Mouse (Mus musculus) heart, embryonic 15.5 days (tissue): Measurements from ENCODE around the gene Mest. TPM values are rescaled to one million over a fixed set of nuclear protein-coding genes. Genes with fewer than 3 reads are reported as not detected.

Experiments
- ATAC-seq: fragments of 200-750 bp; cut with Nextera tagmentation; replicated peaks from 2 replicates; pipeline ENCODE4 v1.8.0; 2017; ENCODE audit warnings: low read depth, moderate TSS enrichment; ENCODE audit not compliant: insufficient number of reproducible peaks, insufficient read depth, low FRiP score
- H3K27ac ChIP-seq: fragments of 300-500 bp; sonication (generic); 2 replicates; pipeline ENCODE4 v1.5.1; 2015; ENCODE audit warnings: mild to moderate bottlenecking, inconsistent platforms
- H3K27me3 ChIP-seq: fragments of 300-500 bp; sonication (generic); 2 replicates; pipeline ENCODE4 v1.6.1; 2015; ENCODE audit warnings: inconsistent platforms
- H3K36me3 ChIP-seq: fragments of 300-500 bp; sonication (generic); 2 replicates; pipeline ENCODE4 v1.6.1; 2015; ENCODE audit warnings: mild to moderate bottlenecking, inconsistent platforms
- H3K4me1 ChIP-seq: fragments of 300-500 bp; sonication (generic); replicated peaks from 2 replicates; pipeline ENCODE4 v1.6.1; 2015; ENCODE audit warnings: inconsistent platforms
- H3K4me2 ChIP-seq: fragments of 300-500 bp; sonication (generic); 2 replicates; pipeline ENCODE4 v1.6.1; 2015; ENCODE audit warnings: inconsistent platforms, mild to moderate bottlenecking, moderate library complexity
- H3K4me3 ChIP-seq: fragments of 300-500 bp; sonication (generic); 2 replicates; pipeline ENCODE4 v1.5.1; 2015; ENCODE audit warnings: mild to moderate bottlenecking, inconsistent platforms
- H3K9ac ChIP-seq: fragments of 300-500 bp; sonication (generic); 2 replicates; pipeline ENCODE4 v1.6.1; 2015; ENCODE audit warnings: mild to moderate bottlenecking, inconsistent platforms
- H3K9me3 ChIP-seq: fragments of 300-500 bp; sonication (generic); replicated peaks from 2 replicates; pipeline ENCODE4 v1.6.1; 2016; ENCODE audit warnings: inconsistent platforms
- WGBS: fragments of 180-500 bp; shearing (Covaris S2); methylation state at CpG from one replicate; pipeline ENCODE4 v1.1.7; 2015; ENCODE audit warnings: mixed read lengths; 5-methylcytosine and 5-hydroxymethylcytosine counted together
- polyA plus RNA-seq: library from polyadenylated mRNA; unstranded; fragments of >200 nt; fragmentation: Nextera tagmentation; extraction: Ambion mirVana; gene quantifications from 2 replicates; pipeline ENCODE4 v1.2.1, GENCODE M21; 2015

Mest gene
- polyA plus RNA-seq, 1 experiment from 2014 or later, result 1,527 TPM

DNA sequence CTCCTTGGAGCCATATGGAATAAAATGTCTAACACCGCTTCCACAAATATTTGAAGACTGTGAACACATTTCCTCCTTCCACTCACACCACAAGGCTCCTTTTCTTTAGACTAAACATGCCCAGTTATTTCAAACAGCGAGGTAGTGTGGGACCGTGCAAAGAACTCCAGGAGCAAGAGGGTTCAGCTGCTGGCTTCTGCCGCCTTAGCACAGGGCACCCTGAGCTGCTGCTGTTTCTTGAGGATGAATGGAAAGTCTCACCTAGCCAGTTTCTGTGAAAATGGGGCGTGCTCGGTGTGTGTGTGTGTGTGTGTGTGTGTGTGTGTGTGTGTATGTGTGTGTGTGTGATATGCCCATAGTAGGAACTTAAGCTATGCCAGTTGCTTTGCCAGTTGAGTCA lies 11.1 kb downstream of the Mest start:
- H3K4me3 ChIP-seq, result no peak overlapping the region
- H3K4me2 ChIP-seq, result no peak overlapping the region
- peak overlapping the region; percentile 84; the same call in 1 of the 2 replicates for H3K27ac ChIP-seq
- H3K9ac ChIP-seq, result no peak overlapping the region
- H3K27me3 ChIP-seq, result no peaks in the 10 kb centered on the region
- no peaks in the 10 kb centered on the region for H3K36me3 ChIP-seq
- 76% methylated on average over 6 of the region's 6 CpGs for whole genome bisulfite sequencing
- H3K4me1 ChIP-seq, result peaks cover 4% of the 10 kb centered on the region; the same call in 1 of the 2 replicates
- peaks cover 22% of the 10 kb centered on the region for H3K9me3 ChIP-seq
- ATAC-seq, result no peak

DNA sequence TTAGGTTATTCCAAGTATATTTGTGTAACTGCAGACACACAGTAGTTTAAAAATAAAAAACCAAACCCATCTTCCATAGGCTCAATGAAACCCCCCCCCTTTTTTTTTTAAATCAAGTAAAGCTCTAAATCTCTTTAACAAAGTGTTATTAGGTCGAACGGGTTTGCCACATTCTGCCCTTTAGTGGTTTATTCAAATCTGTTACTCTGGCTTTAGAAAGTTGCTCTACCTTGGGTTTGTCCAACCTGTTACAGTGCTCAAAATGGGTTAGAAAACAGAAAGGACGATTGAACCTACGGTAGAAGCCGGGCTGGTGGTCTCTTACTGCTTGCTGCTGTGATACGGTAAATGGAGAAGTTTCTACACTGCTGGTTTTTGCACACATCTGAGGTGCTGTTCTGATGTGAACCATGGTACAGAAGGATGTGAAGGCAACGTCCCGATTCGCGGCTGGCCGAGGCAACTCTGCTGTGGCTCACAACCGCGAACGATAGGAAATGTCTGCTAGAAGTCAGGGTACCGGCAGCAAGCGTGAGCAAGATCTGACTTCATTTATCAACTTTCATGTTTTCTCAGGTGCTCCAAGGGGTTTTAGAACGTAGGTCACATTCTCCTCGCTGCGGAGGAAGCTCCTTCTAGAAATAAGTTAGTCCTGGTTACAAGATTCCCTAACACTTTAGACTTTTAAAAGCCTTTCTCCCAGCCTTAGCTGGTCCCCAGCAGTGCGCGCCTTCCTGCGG lies 11.8 kb downstream of the Mest start:
- Histone ChIP-seq H3K27ac (peak overlapping the region; percentile 84), H3K9me3 (peaks cover 22% of the 10 kb centered on the region), H3K4me1 (peaks cover 4% of the 10 kb centered on the region; the same call in 1 of the 2 replicates), H3K4me2 (peak overlapping the region; percentile 69), H3K4me3 (peak overlapping the region; percentile 28), H3K27me3 (no peaks in the 10 kb centered on the region), H3K9ac (peak overlapping the region; percentile 36; the same call in 1 of the 2 replicates), H3K36me3 (no peaks in the 10 kb centered on the region)
- no peak for ATAC-seq
- WGBS, result 47% methylated on average over 22 of the region's 22 CpGs

DNA sequence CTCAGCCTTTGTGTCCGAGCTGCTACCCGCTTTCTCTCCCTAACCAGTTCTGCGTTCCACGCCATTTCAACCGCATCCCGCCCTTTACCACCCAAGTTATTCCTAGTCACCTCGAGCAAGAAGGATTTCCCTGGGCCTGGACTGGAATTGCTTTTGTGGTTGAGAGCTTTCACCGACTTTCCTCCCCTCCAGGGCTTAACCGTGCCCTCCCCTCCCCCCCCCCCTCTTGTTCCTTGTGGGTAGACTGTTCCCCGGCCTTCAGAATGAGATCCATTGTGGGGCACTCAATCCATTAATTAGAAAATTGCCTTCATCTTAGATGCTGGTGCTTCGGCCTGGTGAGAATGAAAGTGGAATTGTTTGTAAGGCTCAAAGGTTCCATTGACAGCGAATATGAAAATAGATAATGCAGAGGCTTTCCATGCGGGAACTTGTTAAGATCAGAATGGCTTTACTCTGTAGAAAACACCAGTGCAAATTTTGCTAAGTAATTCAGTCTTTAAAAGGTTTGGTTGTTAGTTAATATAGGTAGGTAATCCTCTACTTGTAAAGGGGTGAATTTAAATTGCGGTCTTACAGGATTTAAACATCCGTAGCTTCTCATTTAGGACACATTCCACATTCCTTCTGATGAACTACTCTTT lies 12.5 kb downstream of the Mest start:
- peaks cover 22% of the 10 kb centered on the region for H3K9me3 ChIP-seq
- H3K27ac ChIP-seq, result peak overlapping the region; percentile 84
- H3K4me1 ChIP-seq, result peaks cover 6% of the 10 kb centered on the region; the same call in 1 of the 2 replicates
- peak overlapping the region; percentile 36; the same call in 1 of the 2 replicates for H3K9ac ChIP-seq
- 55% methylated on average over 15 of the region's 15 CpGs for WGBS
- peak overlapping the region; percentile 70 for H3K4me3 ChIP-seq
- H3K4me2 ChIP-seq, result peak overlapping the region; percentile 69
- peaks cover 4% of the 10 kb centered on the region; the same call in 1 of the 2 replicates for H3K36me3 ChIP-seq
- H3K27me3 ChIP-seq, result no peaks in the 10 kb centered on the region
- ATAC-seq, result no peak

DNA sequence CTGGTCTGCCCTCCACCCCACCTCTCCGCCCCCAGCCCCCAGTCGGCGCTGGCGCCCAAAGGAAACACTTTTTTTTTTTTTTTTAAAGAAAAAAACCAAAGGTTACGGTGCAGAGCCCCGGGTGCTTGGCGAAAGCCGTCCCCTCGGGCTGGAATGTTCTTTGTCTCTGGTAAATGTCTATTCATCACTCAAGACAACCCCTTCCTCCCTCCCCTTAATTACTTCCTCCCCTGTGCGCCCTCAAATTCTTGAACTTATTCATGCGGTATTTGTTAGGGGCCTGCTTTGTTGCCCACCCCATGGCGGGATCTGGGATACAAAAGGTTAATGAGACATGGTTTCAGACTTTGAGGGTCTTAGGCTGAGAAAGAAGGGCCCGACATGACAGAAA lies 13.0 kb downstream of the Mest start:
- WGBS, result 55% methylated on average over 13 of the region's 13 CpGs
- Histone ChIP-seq H3K27ac (peak overlapping the region; percentile 84), H3K4me3 (peak overlapping the region; percentile 70), H3K9me3 (peaks cover 22% of the 10 kb centered on the region), H3K9ac (no peak overlapping the region), H3K36me3 (peaks cover 4% of the 10 kb centered on the region; the same call in 1 of the 2 replicates), H3K4me1 (peaks cover 6% of the 10 kb centered on the region; the same call in 1 of the 2 replicates), H3K27me3 (no peaks in the 10 kb centered on the region), H3K4me2 (peak overlapping the region; percentile 69)
- no peak for ATAC-seq

DNA sequence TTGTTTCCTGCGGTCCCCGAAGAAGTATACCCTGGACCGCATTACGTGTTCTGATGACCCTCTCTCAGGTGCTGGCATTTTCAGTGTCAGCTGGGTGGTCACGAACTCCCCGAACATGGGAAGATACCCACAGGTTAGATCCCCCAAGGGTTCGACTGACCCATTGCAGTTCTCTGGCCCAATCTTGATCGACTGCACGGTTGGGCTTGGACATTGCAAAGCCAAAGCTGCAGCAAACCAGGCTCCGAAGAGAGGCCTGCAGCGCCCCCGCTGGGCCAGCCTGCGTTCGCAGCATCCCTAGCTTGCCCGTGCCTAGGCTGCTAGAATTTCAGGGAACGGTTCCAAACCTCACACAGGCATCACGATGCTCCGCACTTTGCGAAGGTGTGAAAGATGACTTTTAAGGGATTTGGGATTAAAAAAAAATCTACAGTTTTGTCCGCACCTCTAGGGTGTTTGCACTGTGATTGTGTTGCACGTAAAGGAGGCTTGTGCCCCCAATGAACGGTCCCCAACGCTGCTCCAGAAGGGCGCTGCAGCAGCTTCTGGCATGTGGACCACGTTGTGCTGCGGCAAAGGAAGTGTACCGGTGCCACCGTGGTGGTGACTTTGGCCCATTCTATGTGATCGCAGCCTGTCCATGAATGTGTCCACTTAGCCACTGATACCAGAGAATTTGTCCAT lies 13.7 kb downstream of the Mest start:
- Histone ChIP-seq H3K27ac (peak overlapping the region; percentile 84), H3K27me3 (no peaks in the 10 kb centered on the region), H3K4me3 (peak overlapping the region; percentile 70), H3K9ac (peak overlapping the region; percentile 47; the same call in 1 of the 2 replicates), H3K4me1 (peaks cover 6% of the 10 kb centered on the region; the same call in 1 of the 2 replicates), H3K4me2 (peak overlapping the region; percentile 69), H3K9me3 (peaks cover 22% of the 10 kb centered on the region), H3K36me3 (peaks cover 6% of the 10 kb centered on the region)
- peak; percentile 75 for ATAC-seq
- 56% methylated on average over 29 of the region's 29 CpGs for WGBS

DNA sequence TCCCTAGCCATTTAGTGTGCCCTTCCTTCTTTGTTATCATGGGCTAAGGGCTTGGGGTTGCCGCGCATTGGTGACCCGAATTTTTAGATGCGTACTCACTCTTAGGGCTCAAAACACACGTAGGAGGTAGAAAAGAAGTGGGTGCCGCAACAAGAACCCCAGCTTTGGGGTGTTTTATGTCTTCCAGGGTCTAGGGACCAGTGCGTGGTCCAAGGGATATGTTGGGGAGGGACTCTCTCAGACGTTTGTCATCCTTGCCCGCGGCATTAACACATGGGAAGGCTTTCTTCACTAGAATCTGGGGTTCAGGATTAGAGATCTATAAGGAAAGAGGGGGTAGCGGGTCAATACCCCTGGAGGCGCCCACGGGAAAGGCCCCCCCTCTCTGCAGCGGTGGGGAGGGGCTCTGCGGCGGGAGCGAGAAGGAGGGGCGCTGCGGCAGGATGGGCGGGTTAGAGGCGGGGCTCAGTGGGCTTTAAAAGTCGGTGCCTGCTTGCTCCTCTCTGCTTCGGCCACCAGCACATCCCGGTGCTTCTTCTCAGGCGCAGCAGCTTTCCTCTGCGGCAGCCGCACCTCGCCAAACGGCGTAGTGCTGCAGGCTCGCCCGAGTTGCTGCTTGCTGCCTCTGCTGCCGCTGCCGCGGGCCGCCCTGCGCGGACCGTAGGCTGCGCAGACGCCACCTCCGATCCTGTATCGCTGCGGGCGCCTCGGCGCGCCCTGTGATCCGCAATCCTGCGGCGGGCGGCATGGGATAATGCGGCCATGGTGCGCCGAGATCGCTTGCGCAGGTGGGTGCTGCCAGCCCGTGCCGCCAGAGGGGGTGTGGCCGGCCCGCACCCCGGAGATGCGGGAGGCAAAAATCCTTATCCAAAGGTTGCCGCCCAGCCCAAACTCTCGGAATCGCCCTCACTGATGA lies 14.5 kb downstream of the Mest start:
- Histone ChIP-seq H3K4me1 (peaks cover 6% of the 10 kb centered on the region; the same call in 1 of the 2 replicates), H3K4me3 (peak overlapping the region; percentile 70), H3K27me3 (no peaks in the 10 kb centered on the region), H3K36me3 (peaks cover 14% of the 10 kb centered on the region), H3K9ac (peak overlapping the region; percentile 70), H3K27ac (peak overlapping the region; percentile 84), H3K4me2 (peak overlapping the region; percentile 69), H3K9me3 (peaks cover 22% of the 10 kb centered on the region)
- 42% methylated on average over 65 of the region's 66 CpGs for WGBS
- peak; percentile 67 for ATAC-seq

DNA sequence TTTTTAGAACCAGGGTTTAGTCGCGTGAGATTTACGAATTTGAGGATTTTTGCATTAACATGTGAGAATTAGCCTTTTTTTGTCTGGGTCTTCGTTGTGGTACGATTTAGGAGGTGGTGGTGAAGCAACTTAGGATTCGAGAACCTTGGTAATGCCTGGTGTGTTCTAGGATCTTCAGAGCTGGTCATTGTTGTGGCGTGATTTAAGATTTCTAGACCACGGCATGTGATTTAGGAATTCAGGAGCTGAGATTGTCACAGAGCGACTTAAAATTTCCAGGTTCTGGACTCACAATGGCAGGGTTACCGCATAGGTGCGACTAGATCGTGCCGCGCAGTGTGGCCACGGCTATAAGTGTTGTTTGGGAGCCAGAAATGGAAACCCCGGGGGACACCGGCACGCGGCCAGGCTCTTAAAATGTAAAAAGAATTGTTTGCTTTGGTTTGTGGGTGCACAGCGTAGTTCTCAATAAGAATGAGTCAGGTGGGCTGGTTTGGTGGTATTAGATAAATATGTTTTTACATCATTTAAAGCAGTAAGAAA lies 15.2 kb downstream of the Mest start:
- H3K4me1 ChIP-seq, result peaks cover 6% of the 10 kb centered on the region; the same call in 1 of the 2 replicates
- peak overlapping the region; percentile 70 for H3K9ac ChIP-seq
- 42% methylated on average over 20 of the region's 20 CpGs for WGBS

DNA sequence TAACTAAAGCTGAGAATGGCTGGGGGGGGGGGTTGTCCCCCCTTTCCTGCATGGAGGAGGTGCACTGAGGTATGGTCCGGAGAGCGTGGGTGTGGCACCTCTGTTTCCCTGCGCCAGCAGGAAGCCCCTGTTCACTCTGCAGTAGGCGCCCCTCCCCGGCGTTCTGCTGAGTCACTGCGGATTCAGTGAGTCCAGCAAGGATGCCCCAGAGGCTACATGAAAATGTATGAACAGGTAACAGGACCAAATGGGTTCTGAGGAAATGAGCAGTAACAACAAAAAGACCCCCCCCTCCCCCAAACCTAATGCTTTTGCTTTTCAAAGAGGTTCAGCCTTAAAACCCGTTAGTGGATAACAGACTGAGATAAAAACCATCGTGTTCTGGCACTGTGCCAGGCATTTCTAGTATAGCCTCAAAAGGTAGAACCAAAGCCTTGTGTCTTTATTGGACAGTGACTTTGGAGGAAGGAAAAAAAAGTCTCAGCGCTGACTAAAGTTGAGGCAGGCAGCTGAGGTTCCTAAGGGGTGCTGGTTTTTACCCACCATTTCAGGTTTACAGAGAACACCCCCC lies 15.9 kb downstream of the Mest start:
- peaks cover 6% of the 10 kb centered on the region; the same call in 1 of the 2 replicates for H3K4me1 ChIP-seq
- H3K4me2 ChIP-seq, result peak overlapping the region; percentile 69
- H3K9me3 ChIP-seq, result peaks cover 22% of the 10 kb centered on the region
- peak overlapping the region; percentile 28; the same call in 1 of the 2 replicates for H3K9ac ChIP-seq
- no peaks in the 10 kb centered on the region for H3K27me3 ChIP-seq
- H3K4me3 ChIP-seq, result peak overlapping the region; percentile 70
- ATAC-seq, result no peak
- H3K36me3 ChIP-seq, result peaks cover 25% of the 10 kb centered on the region
- WGBS, result 58% methylated on average over 10 of the region's 10 CpGs
- H3K27ac ChIP-seq, result peak overlapping the region; percentile 84

More for the DNA sequence above, 15.2 kb downstream of the Mest start:
- peak overlapping the region; percentile 70 for H3K4me3 ChIP-seq
- ATAC-seq, result no peak
- H3K27ac ChIP-seq, result peak overlapping the region; percentile 84
- H3K36me3 ChIP-seq, result peaks cover 20% of the 10 kb centered on the region
- H3K4me2 ChIP-seq, result peak overlapping the region; percentile 69
- no peaks in the 10 kb centered on the region for H3K27me3 ChIP-seq
- peaks cover 22% of the 10 kb centered on the region for H3K9me3 ChIP-seq

DNA sequence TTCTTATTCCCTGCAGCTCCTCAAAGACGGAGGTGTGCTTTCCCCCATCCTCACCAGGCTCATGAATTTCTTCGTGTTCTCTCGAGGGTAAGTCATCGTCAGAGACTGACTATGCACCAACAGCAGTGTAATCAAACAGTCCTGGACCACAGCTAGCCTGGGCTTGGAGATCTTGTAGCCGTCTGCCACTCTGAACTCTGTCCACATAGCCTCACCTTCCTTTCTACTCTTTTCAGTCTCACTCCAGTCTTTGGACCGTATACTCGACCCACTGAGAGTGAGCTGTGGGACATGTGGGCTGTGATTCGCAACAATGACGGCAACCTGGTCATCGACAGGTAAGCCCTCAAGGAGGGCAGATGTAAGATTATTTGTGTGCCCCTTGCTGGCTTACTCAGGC lies 21.5 kb downstream of the Mest start:
- H3K9ac ChIP-seq, result no peak overlapping the region
- H3K27me3 ChIP-seq, result no peaks in the 10 kb centered on the region
- no peak overlapping the region for H3K4me2 ChIP-seq
- 0 out of 2 replicates have a peak, but pooled peaks cover 10% of the 10 kb centered on the region for H3K4me1 ChIP-seq
- H3K27ac ChIP-seq, result no peak overlapping the region
- ATAC-seq, result no peak
- WGBS, result 81% methylated on average over 10 of the region's 10 CpGs
- no peaks in the 10 kb centered on the region for H3K9me3 ChIP-seq
- H3K36me3 ChIP-seq, result peaks cover 68% of the 10 kb centered on the region
- no peak overlapping the region for H3K4me3 ChIP-seq

DNA sequence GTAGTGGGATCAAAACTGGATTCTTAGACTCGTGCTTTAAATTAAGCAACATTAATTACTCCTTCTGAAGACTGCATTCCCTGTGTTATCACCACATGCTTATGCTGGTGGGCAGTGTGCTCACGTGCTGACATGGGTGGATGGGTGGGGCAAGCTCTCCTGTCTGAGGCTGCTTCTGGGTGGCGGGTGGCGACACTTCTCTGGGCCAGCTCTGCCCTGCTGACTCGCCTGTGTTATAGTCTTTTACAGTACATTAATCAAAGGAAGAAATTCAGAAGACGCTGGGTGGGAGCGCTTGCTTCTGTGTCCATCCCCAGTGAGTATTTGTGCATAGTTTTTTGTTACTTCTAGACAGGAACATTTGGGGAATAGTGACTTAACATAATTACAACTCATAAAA lies 22.2 kb downstream of the Mest start:
- no peaks in the 10 kb centered on the region for H3K27me3 ChIP-seq
- H3K27ac ChIP-seq, result no peak overlapping the region
- H3K36me3 ChIP-seq, result peaks cover 67% of the 10 kb centered on the region
- WGBS, result 52% methylated on average over 7 of the region's 7 CpGs
- H3K9me3 ChIP-seq, result no peaks in the 10 kb centered on the region
- H3K4me3 ChIP-seq, result no peak overlapping the region
- H3K9ac ChIP-seq, result no peak overlapping the region
- no peak for ATAC-seq
- 0 out of 2 replicates have a peak, but pooled peaks cover 9% of the 10 kb centered on the region for H3K4me1 ChIP-seq
- H3K4me2 ChIP-seq, result no peak overlapping the region
